Mouse (Mus musculus): Measurements from ENCODE around the gene Pnp.
A peak's percentile ranks its signal among the peaks of the same experiment; 100 is the strongest.
"Not testable (repeated sequence)": the region's sequence is repeated elsewhere in the genome, so short reads cannot be mapped to it uniquely, and the experiment has no call there.

The Pnp gene

GRCm38 (mm10) chr14:50931493-50932020 lies 675 bp downstream of the Pnp start:
- DNase-seq, result no peak

GRCm38 (mm10) chr14:50936649-50937048 lies 5.8 kb downstream of the Pnp start:
- no peak for DNase-seq

- DNase-seq, result no peak
Observed at GRCm38 (mm10) chr14:50938119-50938908, 7.4 kb downstream of the Pnp start.

- no peak for DNase-seq
Observed at GRCm38 (mm10) chr14:50938940-50939339, 8.1 kb downstream of the Pnp start.

- peak; percentile 93 for DNase-seq
Observed at GRCm38 (mm10) chr14:50943932-50944667, 13.2 kb downstream of the Pnp start, which contains the start of gene Gm49342. TSS of gene Gm49342 (plus strand) at chr14:50944517.

GRCm38 (mm10) chr14:50944668-50945033 lies 13.8 kb downstream of the Pnp start:
- not testable (repeated sequence) for DNase-seq

GRCm38 (mm10) chr14:50945081-50945480 lies 14.2 kb downstream of the Pnp start:
- peak in 1 of 2 experiments; percentile 6 for DNase-seq

- not testable (repeated sequence) for DNase-seq
Observed at GRCm38 (mm10) chr14:50945526-50945925, 14.6 kb downstream of the Pnp start.

GRCm38 (mm10) chr14:50955487-50955886 lies 24.6 kb downstream of the Pnp start:
- no peak for DNase-seq

- DNase-seq, result peak; percentile 69 to 76
Observed at GRCm38 (mm10) chr14:50955942-50956508, 25.1 kb downstream of the Pnp start, which contains the start of gene Pnp2. TSS of gene Pnp2 (plus strand) at chr14:50955992.

GRCm38 (mm10) chr14:50956724-50957123 lies 25.8 kb downstream of the Pnp start:
- not testable (repeated sequence) for DNase-seq

- not testable (repeated sequence) for DNase-seq
Observed at GRCm38 (mm10) chr14:50957146-50957545, 26.3 kb downstream of the Pnp start.

GRCm38 (mm10) chr14:50958289-50958995 lies 27.6 kb downstream of the Pnp start:
- not testable (repeated sequence) for DNase-seq

GRCm38 (mm10) chr14:50968216-50968980 lies 37.5 kb downstream of the Pnp start:
- DNase-seq, result no peak

- DNase-seq, result peak; percentile 15 to 30
Observed at GRCm38 (mm10) chr14:50969041-50969440, 38.2 kb downstream of the Pnp start.

- DNase-seq, result peak; percentile 60
Observed at GRCm38 (mm10) chr14:50969558-50970544, 39.0 kb downstream of the Pnp start.

- DNase-seq, result no peak
Observed at GRCm38 (mm10) chr14:50970822-50971221, 39.9 kb downstream of the Pnp start.

- not testable (repeated sequence) for DNase-seq
Observed at GRCm38 (mm10) chr14:50973054-50973453, 42.2 kb downstream of the Pnp start.

GRCm38 (mm10) chr14:50973700-50974099 lies 42.8 kb downstream of the Pnp start:
- DNase-seq, result no peak

- DNase-seq, result no peak
Observed at GRCm38 (mm10) chr14:50975001-50975400, 44.1 kb downstream of the Pnp start.

Data from cerebellum, postnatal 14 days (tissue).